Mouse (Mus musculus) spleen, postnatal 36 days (tissue): Measurements from ENCODE around the gene Zdhhc13.

Source experiments
- DNase-seq, 2 experiments: peaks; one replicate each; pipeline ENCODE4 v3.0.0; 2022; ENCODE audit warnings: low spot score in 2 of 2, mixed read lengths in 1 of 2

The Zdhhc13 gene

GRCm38 (mm10) chr7:48784773-48785523, 3.9 kb upstream of the Zdhhc13 start:
- DNase-seq = peak; percentile 10

GRCm38 (mm10) chr7:48788348-48788747, 455 bp upstream of the Zdhhc13 start:
- DNase-seq = peak; percentile 49 to 63

GRCm38 (mm10) chr7:48790117-48790516, 1.3 kb downstream of the Zdhhc13 start:
- DNase-seq = peak; percentile 8 to 32

GRCm38 (mm10) chr7:48791412-48791811, 2.6 kb downstream of the Zdhhc13 start:
- no peak for DNase-seq

GRCm38 (mm10) chr7:48795130-48795529, 6.3 kb downstream of the Zdhhc13 start:
- peak; percentile 24 to 35 for DNase-seq

- DNase-seq = no peak
Measured at GRCm38 (mm10) chr7:48803381-48803780, 14.6 kb downstream of the Zdhhc13 start.

- DNase-seq = no peak
Measured at GRCm38 (mm10) chr7:48806587-48806986, 17.8 kb downstream of the Zdhhc13 start.

GRCm38 (mm10) chr7:48810652-48811051, 21.8 kb downstream of the Zdhhc13 start:
- no peak for DNase-seq

- DNase-seq = no peak
Measured at GRCm38 (mm10) chr7:48812358-48812757, 23.6 kb downstream of the Zdhhc13 start.

- DNase-seq = no peak
Measured at GRCm38 (mm10) chr7:48813594-48813993, 24.8 kb downstream of the Zdhhc13 start.

GRCm38 (mm10) chr7:48821654-48822053, 32.9 kb downstream of the Zdhhc13 start:
- DNase-seq = no peak

GRCm38 (mm10) chr7:48823621-48824020, 34.8 kb downstream of the Zdhhc13 start:
- no peak for DNase-seq

- DNase-seq = no peak
Measured at GRCm38 (mm10) chr7:48824671-48825070, 35.9 kb downstream of the Zdhhc13 start.

- no peak for DNase-seq
Measured at GRCm38 (mm10) chr7:48825170-48825569, 36.4 kb downstream of the Zdhhc13 start.

GRCm38 (mm10) chr7:48829177-48829910, 40.5 kb downstream of the Zdhhc13 start:
- DNase-seq = no peak

- no peak for DNase-seq
Measured at GRCm38 (mm10) chr7:48830395-48830794, 41.6 kb downstream of the Zdhhc13 start.

GRCm38 (mm10) chr7:48832735-48833134, 43.9 kb downstream of the Zdhhc13 start:
- DNase-seq = no peak

GRCm38 (mm10) chr7:48834371-48834970, 45.7 kb downstream of the Zdhhc13 start:
- DNase-seq = no peak

- DNase-seq = no peak
Measured at GRCm38 (mm10) chr7:48834989-48835626, 46.3 kb downstream of the Zdhhc13 start.

GRCm38 (mm10) chr7:48836949-48837348, 48.1 kb downstream of the Zdhhc13 start:
- DNase-seq = no peak

GRCm38 (mm10) chr7:48838434-48838833, 49.6 kb downstream of the Zdhhc13 start:
- no peak for DNase-seq

- no peak for DNase-seq
Measured at GRCm38 (mm10) chr7:48840545-48840944, 51.7 kb downstream of the Zdhhc13 start.
